Mouse (Mus musculus) 3134 (cell line): ENCODE data around the gene Eml3.

Source experiments
- DNase-seq: peaks from one replicate; pipeline ENCODE4 v3.0.0-alpha.2; 2011; ENCODE audit warnings: low spot score; ENCODE audit not compliant: insufficient read length; ENCODE audit errors: extremely low read depth

Eml3 gene

GRCm38 (mm10) chr19:8911810-8912209 lies 17.5 kb upstream of the Eml3 start:
- DNase-seq = no peak

DNA sequence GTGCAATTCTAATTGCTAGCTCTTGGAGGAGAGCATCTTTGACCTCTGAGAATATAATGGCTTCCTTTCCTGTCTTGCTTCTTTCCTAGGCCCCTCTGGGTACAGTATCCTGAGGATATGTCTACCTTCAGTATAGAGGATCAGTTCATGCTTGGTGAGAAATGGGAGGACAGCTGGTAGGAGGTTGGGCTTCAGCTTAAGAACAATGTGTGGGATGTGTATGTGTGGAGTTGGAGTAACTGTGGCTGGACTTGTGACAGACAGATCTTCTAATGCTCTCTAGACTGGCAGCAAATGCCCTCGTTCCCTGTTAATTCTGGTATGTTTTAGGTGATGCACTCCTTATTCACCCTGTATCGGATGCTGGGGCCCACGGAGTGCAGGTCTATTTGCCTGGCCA lies 15.1 kb upstream of the Eml3 start:
- DNase-seq = no peak

GRCm38 (mm10) chr19:8919000-8919399 lies 10.4 kb upstream of the Eml3 start:
- no peak for DNase-seq

- DNase-seq = no peak
Measured at GRCm38 (mm10) chr19:8919684-8920072, 9.7 kb upstream of the Eml3 start.

GRCm38 (mm10) chr19:8920073-8920736 lies 9.1 kb upstream of the Eml3 start, which contains the start of gene B3gat3:
B3gat3 (plus strand) TSS chr19:8920374.
- peak; percentile 92 for DNase-seq

DNA sequence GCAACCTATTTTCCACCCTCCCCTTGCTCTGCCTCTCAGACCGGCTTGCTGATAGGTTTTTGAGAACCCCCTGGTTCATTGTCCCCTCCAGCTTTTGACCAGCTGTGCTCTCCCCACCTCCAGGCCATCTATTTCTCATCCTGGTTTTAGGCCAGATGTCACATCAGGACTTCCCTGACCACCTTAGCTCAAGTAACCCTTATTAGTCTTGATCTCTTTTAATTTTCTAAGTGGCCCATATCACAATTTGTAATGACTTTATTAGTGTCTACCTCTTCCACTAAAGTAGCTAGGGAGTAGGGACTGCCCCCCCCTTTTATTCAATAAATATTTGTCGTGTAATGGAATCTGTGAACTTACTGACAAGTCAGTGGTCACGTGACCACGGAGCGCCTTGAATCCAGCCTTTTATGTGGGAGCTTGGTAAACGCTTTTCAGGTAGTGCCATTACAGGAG lies 8.5 kb upstream of the Eml3 start:
- peak; percentile 24 for DNase-seq

DNA sequence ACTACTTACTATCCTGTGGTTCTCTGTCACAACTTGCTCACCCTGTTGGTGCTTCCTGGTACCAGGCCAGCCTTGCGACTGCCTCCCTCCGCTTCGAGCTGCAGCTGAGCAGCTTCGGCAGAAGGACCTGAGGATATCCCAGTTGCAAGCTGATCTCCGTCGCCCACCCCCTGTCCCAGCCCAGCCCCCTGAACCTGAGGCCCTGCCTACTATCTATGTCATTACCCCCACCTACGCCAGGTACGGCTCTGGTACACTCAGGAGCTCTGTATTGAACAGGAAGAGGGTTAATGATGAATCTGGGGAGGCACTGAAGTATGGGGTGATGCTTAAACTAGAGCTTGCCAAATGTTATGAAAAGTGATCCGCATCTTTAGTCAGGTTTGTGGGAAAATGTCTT lies 7.6 kb upstream of the Eml3 start:
- DNase-seq = no peak

- no peak for DNase-seq
Measured at GRCm38 (mm10) chr19:8926766-8927165, 2.6 kb upstream of the Eml3 start.

DNA sequence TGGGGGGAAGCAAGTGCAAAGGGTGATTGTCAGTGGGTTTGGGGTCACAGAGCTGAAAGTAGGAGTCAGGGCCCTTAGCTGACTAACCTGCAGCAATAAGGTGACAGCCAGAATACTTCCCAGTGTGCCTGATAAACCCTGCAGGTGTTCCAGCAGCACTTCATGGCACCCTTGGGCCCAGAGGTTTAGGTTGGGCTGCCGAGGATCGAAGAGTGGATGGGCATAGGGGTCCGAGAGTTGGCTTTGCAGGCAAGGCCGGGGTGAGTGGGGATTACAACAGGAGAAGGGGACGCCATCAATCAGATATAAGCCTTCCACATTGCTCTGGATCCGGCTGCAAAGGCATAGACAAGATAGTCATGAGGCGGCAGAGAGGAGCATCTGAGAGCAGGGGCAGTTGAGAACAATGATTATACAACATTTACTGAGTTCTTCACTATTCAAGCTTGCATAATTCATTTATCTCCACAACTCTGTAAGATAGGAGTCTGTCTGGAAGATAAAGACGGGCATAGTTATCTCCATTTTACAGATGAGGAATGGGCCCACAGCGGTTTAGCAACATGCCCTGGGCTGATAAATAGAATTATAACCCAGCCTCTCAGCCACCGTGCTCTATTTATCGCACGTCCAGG lies 1.3 kb upstream of the Eml3 start:
- no peak for DNase-seq

DNA sequence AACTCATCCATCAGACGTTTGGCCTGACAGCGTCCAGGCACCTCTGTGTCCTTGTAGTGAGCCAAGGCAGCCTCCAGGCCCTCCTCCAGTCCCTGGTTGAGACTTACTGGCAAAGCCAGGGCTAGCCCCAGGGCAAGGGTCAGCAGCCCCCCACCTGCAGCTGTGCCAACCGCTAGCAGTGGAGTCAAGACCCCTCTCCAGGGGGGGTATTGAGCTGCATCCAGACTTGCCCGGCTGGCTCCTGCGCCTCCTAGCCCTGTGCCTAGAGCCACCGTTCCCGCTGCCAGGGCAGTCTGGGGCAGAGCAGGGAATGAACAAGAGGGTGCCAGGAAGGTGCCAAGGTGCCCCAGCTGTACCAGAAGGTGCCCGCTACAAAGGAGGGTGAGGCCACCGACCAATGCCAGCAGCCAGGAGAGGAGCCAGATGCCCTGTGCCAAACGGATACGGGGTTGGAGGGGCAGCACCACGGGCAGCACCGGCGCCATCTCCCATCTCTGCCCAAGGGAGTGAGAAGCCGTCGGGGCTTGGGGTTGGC lies 596 bp upstream of the Eml3 start:
- no peak for DNase-seq

DNA sequence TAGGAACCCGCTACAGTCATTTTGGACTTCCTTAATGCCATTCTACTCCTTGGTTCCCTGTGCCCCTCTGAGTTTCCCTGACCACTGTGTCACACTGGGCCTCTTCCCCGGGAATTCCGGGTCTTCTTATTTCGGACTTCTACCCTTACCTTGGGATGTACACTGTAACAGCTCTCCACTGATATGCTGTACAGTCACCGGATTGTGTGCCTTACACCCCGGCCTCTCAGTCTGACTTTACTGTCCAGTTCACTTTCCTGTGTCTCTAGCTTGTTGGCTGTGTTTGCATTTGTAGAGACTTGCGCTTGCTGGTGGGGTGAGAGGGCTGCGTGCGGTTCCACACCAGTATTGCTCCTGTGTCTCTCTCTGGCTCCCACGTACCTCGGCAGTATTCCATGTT lies 765 bp downstream of the Eml3 start:
- no peak for DNase-seq

GRCm38 (mm10) chr19:8930771-8931170 lies 1.4 kb downstream of the Eml3 start:
- no peak for DNase-seq

DNA sequence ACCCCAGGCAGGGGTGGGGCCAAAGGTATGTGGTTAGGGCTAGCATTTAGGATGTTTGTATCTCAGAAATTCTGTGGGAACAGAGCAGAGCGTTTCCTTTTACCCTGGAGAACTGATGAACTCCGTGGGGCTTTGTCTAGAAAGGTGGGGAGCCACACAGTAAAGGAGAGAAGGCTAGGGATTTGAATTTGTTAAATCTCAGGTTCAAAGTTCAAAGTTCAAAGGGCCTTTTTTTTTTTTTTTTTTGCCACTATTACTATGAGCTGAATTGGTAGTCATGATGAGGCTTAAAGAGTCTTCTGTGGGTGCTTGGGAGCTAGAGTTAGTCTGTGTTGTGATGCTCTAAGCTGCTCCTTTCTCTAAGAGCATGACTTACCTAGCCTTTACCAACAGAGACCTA lies 7.4 kb downstream of the Eml3 start:
- no peak for DNase-seq

DNA sequence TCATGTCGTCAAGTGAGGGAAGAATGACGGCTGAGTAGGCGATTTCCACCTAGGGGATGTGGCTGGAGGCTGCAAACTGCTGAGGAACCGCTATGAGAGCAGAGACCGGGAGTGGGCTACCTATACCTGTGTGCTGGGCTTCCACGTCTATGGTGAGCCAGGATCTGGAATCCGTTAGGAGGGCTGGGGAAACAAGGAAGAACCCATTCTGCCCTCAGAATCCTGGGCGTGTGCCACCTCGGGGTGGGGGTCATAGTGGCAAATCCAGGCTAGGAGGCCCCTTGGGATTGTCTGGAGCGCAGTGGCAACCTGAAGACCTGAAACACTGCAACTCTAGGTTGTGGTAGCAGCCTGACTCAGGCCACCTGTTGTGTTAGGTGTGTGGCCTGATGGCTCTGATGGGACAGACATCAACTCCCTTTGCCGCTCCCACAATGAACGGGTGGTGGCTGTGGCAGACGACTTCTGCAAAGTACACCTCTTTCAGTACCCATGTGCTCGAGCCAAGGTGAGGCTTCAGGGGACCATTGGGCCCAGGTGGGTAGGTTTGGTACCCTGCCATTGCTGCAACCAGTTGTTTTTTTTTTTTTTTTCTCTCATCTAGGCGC lies 11.3 kb downstream of the Eml3 start:
- no peak for DNase-seq

DNA sequence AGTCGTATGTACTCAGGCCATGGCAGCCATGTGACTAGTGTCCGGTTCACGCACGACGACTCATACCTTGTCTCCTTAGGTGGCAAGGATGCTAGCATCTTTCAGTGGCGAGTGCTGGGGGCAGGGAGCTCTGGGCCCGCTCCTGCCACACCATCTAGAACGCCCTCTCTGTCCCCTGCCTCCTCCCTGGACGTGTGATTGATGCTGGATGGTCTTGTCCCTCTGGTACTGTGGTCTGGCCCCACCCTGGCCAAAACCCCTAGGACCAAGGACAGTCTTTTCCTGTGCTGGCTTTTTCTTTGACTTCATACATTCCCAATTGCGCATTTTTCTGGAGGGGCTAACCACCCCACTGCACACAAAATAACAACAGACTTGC lies 11.8 kb downstream of the Eml3 start:
- DNase-seq = no peak

DNA sequence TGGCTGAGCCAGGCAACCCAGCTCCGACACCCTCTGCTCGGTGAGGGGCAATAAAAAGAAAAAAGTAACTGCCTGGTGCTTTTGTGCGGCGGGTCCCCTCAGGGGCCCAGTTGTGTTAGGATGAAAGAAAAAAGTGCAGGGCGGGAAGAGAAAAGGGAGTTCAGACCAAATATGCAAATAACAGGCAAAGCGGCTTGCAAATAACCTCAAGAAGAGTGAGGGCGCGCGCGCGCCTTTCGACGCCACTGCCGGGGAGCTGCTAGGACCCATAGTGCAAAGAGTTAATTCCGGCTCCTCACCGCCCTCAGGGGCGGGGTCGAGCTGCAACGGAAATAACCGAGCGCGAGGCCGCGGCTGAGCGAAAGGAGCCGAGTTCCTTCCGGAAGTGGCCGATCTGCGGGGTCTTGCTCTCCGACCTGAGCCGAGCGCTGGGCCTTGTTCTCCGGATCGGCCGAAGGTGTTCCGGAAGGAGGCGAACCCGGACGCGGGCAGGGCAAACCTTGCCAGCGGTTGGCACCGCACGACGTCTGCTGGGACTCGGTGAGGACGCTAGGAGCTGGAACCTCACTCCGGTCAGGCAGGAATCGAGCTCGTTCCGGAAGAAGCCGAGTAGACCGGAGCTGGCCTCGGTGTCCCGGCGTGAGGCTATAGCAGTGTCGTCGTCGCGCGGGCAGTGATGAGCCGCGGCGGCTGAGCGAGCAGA lies 12.3 kb downstream of the Eml3 start, which contains the start of gene Mta2:
Gene Mta2, plus strand, starts transcription at position 361 of the 703 bp plus-strand sequence.
- peak; percentile 98 for DNase-seq

DNA sequence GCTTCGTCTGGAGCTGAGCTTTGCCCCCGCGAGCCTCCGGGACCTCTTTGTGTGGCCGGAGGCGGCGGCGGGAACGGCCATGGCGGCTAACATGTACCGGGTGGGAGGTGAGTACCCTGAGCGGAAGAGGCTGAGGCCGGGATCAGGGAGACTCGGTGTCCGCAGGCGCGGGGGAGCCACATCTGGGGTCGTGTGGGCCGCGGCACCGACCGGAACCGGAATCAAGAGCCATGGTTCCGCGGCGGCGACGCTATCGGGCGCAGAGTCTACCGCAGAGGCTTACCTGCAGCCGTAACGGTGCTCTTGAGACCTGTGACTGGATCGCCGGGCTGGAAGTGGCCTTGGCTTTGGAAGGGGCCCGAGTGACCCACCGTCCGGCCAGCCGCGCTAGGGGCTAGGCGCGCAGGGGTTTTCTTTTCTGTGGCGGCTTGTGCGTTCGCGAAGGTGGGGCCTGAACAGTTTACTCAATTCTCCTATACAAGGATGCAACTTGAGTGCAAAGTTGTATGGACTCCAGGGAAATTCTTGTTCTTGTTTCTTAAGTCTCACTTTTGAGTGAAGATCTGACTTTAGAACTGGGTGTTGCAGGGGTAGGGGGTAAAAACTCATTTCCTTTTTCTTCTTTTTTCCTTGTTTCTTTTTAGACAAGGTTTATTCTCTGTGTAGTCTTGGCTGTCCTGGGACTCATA lies 13.1 kb downstream of the Eml3 start:
- peak; percentile 72 for DNase-seq

DNA sequence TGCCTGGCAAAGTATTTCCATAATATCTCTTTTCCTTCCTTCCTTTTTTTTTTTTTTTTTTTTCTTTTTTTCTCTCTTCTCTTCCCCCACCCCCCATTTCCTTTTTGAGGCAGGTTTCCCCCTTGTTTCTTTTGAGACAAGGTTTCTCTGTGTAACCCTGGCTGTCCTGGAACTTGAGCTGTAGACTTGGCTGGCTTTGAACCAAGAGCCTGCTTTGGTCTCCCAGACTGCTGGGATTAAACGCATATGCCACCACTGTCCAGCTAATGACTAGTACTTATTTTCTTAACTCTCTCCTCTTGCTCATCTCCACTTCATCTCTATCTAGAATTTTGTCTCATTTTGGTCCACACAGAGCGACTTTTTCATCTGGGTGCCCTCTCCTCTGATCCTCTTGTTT lies 13.7 kb downstream of the Eml3 start:
- no peak for DNase-seq

GRCm38 (mm10) chr19:8944062-8944461 lies 14.7 kb downstream of the Eml3 start:
- no peak for DNase-seq

GRCm38 (mm10) chr19:8944750-8945149 lies 15.4 kb downstream of the Eml3 start:
- DNase-seq = no peak

DNA sequence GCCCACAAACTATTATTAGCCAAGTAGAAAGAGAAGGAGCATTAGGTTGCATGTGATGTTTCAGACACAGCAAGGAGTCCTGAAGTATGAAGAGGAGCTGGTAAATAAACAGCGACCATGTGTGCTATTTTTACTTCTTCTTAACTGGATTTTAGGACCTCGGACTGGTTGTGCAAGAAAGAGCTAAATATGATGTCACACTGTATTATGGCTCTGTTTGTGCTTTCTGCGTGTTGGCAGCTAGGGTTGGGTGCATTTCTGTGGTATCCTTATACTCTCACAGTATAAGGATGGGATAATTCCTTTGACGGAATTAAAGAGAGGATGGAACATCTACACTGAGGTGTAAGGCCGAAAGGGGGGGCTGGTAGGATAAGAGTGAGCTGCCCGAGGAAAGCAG lies 15.9 kb downstream of the Eml3 start:
- no peak for DNase-seq
